Mouse (Mus musculus) cerebellum, postnatal 4 days (tissue): ENCODE measurements around the gene Gm28047.
A peak's percentile ranks its signal among the peaks of the same experiment; 100 is the strongest.
"Not testable (repeated sequence)": the region's sequence is repeated elsewhere in the genome, so short reads cannot be mapped to it uniquely, and the experiment has no call there.

Source experiments
- DNase-seq, 2 experiments: peaks; one replicate each; pipeline ENCODE4 v3.0.0; 2022; ENCODE audit warnings: low spot score in 2 of 2, mixed read lengths in 1 of 2

Gene Gm28047

GRCm38 (mm10) chr15:102620765-102621164, 4.1 kb downstream of the Gm28047 start:
- no peak for DNase-seq

- no peak for DNase-seq
These were observed 5.4 kb downstream of the Gm28047 start for GRCm38 (mm10) chr15:102619486-102619885.

GRCm38 (mm10) chr15:102617654-102618053, 7.2 kb downstream of the Gm28047 start:
- no peak for DNase-seq

GRCm38 (mm10) chr15:102616174-102616573, 8.7 kb downstream of the Gm28047 start:
- no peak for DNase-seq

GRCm38 (mm10) chr15:102614224-102614623, 10.6 kb downstream of the Gm28047 start:
- DNase-seq: no peak

GRCm38 (mm10) chr15:102612966-102613365, 11.9 kb downstream of the Gm28047 start:
- DNase-seq: no peak

- DNase-seq: not testable (repeated sequence)
These were observed 16.3 kb downstream of the Gm28047 start for GRCm38 (mm10) chr15:102608586-102608985.

GRCm38 (mm10) chr15:102593996-102594656, 30.7 kb downstream of the Gm28047 start:
- no peak for DNase-seq

- no peak for DNase-seq
These were observed 32.2 kb downstream of the Gm28047 start for GRCm38 (mm10) chr15:102592674-102593073.

GRCm38 (mm10) chr15:102590567-102590966, 34.3 kb downstream of the Gm28047 start:
- no peak for DNase-seq

GRCm38 (mm10) chr15:102589826-102590225, 35.0 kb downstream of the Gm28047 start:
- DNase-seq: no peak

- no peak for DNase-seq
These were observed 39.4 kb downstream of the Gm28047 start for GRCm38 (mm10) chr15:102585501-102585900.

- peak in 1 of 2 experiments; percentile 23 for DNase-seq
These were observed 41.0 kb downstream of the Gm28047 start for GRCm38 (mm10) chr15:102583708-102584383.

- DNase-seq: no peak
These were observed 43.7 kb downstream of the Gm28047 start for GRCm38 (mm10) chr15:102581205-102581604.

GRCm38 (mm10) chr15:102578351-102578750, 46.5 kb downstream of the Gm28047 start:
- DNase-seq: no peak

- no peak for DNase-seq
These were observed 47.9 kb downstream of the Gm28047 start for GRCm38 (mm10) chr15:102576972-102577371.

- DNase-seq: no peak
These were observed 52.8 kb downstream of the Gm28047 start for GRCm38 (mm10) chr15:102572081-102572480.

- no peak for DNase-seq
These were observed 57.0 kb downstream of the Gm28047 start for GRCm38 (mm10) chr15:102567849-102568248.

- DNase-seq: no peak
These were observed 61.2 kb downstream of the Gm28047 start for GRCm38 (mm10) chr15:102563681-102564080.

- no peak for DNase-seq
These were observed 61.8 kb downstream of the Gm28047 start for GRCm38 (mm10) chr15:102563061-102563460.

- no peak for DNase-seq
These were observed 62.4 kb downstream of the Gm28047 start for GRCm38 (mm10) chr15:102562491-102562890.

- DNase-seq: no peak
These were observed 67.3 kb downstream of the Gm28047 start for GRCm38 (mm10) chr15:102557580-102557979.

GRCm38 (mm10) chr15:102555581-102555980, 69.3 kb downstream of the Gm28047 start:
- no peak for DNase-seq
